Mouse (Mus musculus): Measurements from ENCODE around the gene Nkg7.

GRCm38 (mm10) chr7:43408131-43408553 lies 28.7 kb upstream of the Nkg7 start, which contains the start of gene Siglecg:
- TF ChIP-seq HCFC1 (IDR thresholded peaks at IDR 0.05; ENCODE audit: borderline replicate concordance, insufficient read depth, low read length) (no peak), ZC3H11A (IDR thresholded peaks at IDR 0.05; ENCODE audit: borderline replicate concordance, low read depth, low read length) (no peak), MAFK (IDR thresholded peaks at IDR 0.05; ENCODE audit: insufficient read depth, low read depth, low read length) (no peak), CHD2 (IDR thresholded peaks at IDR 0.05; ENCODE audit: low read depth, low read length) (no peak)
